Mouse (Mus musculus): ENCODE results near the gene Sh2d6.

DNA sequence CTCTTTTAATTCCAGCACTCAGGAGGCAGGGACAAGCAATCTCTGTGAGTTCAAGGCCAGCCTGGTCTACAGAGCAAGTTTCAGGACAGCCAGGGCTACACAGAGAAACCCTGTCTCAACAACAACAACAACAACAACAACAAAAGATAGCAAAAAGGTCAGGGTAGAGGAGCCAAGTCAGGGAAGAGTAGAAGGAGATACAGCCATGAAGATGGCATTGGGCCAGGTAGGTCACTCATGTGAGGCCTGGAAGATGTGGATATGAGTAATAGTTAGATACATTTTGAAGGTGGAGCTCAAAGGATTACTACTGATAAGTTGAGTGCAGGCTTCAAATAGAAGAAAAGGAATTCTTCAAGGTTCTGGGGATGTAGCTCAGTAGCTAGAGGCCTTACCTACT, 18.2 kb downstream of the Sh2d6 start:
- TF ChIP-seq CTCF (IDR thresholded peaks at IDR 0.05; ENCODE audit: low read depth, low read length) (no peak), POLR2A (IDR thresholded peaks at IDR 0.05; ENCODE audit: insufficient read depth, low read length) (no peak), EP300 (IDR thresholded peaks at IDR 0.05; ENCODE audit: insufficient read depth, low read depth, low read length) (no peak)
